Mouse (Mus musculus) E14TG2a.4 (cell line): ENCODE results near the gene Adora2a.
A peak's percentile ranks its signal among the peaks of the same experiment; 100 is the strongest.
"Not testable (repeated sequence)": the region's sequence is repeated elsewhere in the genome, so short reads cannot be mapped to it uniquely, and the experiment has no call there.

Source experiments
- H3K27me3 ChIP-seq: 2 replicates; pipeline ENCODE4 v1.6.1; 2014; ENCODE audit warnings: low read length, control low read depth; ENCODE audit not compliant: insufficient read depth
- H3K36me3 ChIP-seq: 2 replicates; pipeline ENCODE4 v1.6.1; 2014; ENCODE audit warnings: low read length, control low read depth; ENCODE audit not compliant: insufficient read depth
- H3K4me1 ChIP-seq: replicated peaks from 2 replicates; pipeline ENCODE4 v1.6.1; 2014; ENCODE audit warnings: low read depth, low read length, control low read depth
- H3K4me3 ChIP-seq: replicated peaks from 2 replicates; pipeline ENCODE4 v1.5.1; 2014; ENCODE audit warnings: mild to moderate bottlenecking, low read length
- H3K9me3 ChIP-seq: 2 replicates; pipeline ENCODE4 v1.6.1; 2014; ENCODE audit warnings: low read length, control low read depth
- CTCF ChIP-seq: conservative IDR thresholded peaks from 2 replicates; pipeline ENCODE4 v1.5.1; 2014; ENCODE audit warnings: low read length
- NANOG ChIP-seq: IDR thresholded peaks from 2 replicates; pipeline ENCODE4 v1.6.1; 2014; ENCODE audit warnings: borderline replicate concordance, low read length, mixed read lengths
- POU5F1 ChIP-seq: IDR thresholded peaks from 2 replicates; pipeline ENCODE4 v1.6.1; 2014; ENCODE audit warnings: low read length, borderline replicate concordance

The Adora2a gene

DNA sequence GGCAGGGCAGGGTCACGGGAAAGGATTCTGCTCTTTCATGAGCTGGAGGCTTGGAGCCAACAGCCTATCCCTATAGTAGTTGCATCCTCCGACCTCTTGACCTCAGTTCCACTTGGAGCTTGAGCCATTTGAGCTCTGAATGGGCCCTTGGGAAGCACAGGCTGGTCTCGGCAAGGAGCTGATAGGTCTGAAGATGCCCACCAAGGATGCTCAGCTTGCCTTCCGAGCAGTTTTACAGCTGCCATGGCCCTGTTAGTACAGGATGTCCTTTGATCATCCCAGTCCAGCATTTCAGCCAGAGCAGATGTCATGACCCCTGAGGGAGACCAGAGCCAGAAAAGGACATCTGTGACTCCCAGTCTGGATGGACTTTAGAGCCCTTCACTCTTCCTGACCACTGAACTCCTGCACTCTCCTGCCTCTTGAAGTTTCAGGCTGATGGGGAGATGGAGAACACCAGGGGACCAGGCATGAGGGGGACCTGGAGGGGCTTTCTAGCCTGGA is 11.6 kb downstream of the Adora2a start:
- Histone ChIP-seq H3K9me3 (no peaks in the 10 kb centered on the region), H3K4me3 (no peak overlapping the region), H3K36me3 (no peaks in the 10 kb centered on the region), H3K27me3 (peaks cover 79% of the 10 kb centered on the region), H3K4me1 (peaks cover 24% of the 10 kb centered on the region)
- TF ChIP-seq NANOG (no peak), POU5F1 (no peak), CTCF (no peak)

GRCm38 (mm10) chr10:75332268-75332667 is 15.6 kb downstream of the Adora2a start:
- H3K27me3 ChIP-seq, result peaks cover 68% of the 10 kb centered on the region
- H3K4me3 ChIP-seq, result no peak overlapping the region
- no peaks in the 10 kb centered on the region for H3K9me3 ChIP-seq
- TF ChIP-seq NANOG (no peak), CTCF (no peak), POU5F1 (no peak)
- peaks cover 15% of the 10 kb centered on the region for H3K4me1 ChIP-seq
- H3K36me3 ChIP-seq, result no peaks in the 10 kb centered on the region

DNA sequence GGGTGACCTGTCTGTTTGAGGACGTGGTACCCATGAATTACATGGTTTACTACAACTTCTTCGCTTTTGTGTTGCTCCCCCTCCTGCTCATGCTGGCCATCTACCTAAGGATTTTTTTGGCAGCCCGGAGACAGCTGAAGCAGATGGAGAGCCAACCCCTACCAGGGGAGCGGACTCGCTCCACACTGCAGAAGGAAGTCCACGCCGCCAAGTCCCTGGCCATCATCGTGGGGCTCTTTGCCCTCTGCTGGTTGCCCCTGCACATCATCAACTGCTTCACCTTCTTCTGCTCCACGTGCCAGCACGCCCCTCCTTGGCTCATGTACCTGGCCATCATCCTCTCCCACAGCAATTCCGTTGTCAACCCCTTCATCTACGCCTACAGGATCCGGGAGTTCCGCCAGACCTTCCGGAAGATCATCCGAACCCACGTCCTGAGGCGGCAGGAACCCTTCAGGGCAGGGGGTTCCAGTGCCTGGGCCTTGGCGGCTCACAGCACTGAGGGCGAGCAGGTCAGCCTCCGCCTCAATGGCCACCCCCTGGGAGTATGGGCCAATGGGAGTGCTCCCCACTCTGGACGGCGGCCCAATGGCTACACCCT is 16.6 kb downstream of the Adora2a start:
- peaks cover 61% of the 10 kb centered on the region for H3K27me3 ChIP-seq
- no peaks in the 10 kb centered on the region for H3K9me3 ChIP-seq
- H3K4me3 ChIP-seq, result peak overlapping the region; percentile 68
- H3K36me3 ChIP-seq, result no peaks in the 10 kb centered on the region
- peaks cover 15% of the 10 kb centered on the region for H3K4me1 ChIP-seq
- TF ChIP-seq CTCF (no peak), NANOG (no peak), POU5F1 (no peak)

DNA sequence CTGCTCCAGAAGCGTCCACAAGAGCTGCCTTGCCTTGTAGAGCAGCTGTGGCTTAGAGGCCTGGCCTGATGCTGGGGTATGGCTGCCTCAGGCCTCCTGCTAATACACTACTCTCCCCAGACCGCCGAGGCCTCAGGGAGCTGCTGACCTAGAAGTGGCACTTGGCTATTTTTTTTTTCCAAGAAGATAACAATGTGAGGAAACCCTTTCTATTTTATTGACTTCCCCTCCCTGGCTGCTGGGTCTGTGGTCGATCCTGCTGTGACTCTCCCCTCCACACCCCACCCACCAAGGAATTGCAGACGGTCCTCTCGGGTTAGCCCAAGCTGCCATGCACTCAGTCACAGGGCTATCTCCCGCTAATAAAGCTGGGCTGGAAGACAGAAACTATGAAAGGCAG is 17.5 kb downstream of the Adora2a start:
- TF ChIP-seq POU5F1, result no peak
- TF ChIP-seq NANOG, result no peak
- TF ChIP-seq CTCF, result no peak
- H3K36me3 ChIP-seq, result no peaks in the 10 kb centered on the region
- peaks cover 66% of the 10 kb centered on the region for H3K27me3 ChIP-seq
- H3K4me1 ChIP-seq, result peaks cover 15% of the 10 kb centered on the region
- H3K9me3 ChIP-seq, result no peaks in the 10 kb centered on the region
- 0 out of 2 replicates have a peak overlapping the region, but pooled peaks have one; percentile 68 for H3K4me3 ChIP-seq

GRCm38 (mm10) chr10:75335075-75335474 is 18.4 kb downstream of the Adora2a start:
- Histone ChIP-seq H3K4me3 (no peak overlapping the region), H3K9me3 (no peaks in the 10 kb centered on the region), H3K27me3 (peaks cover 68% of the 10 kb centered on the region), H3K4me1 (peaks cover 15% of the 10 kb centered on the region), H3K36me3 (no peaks in the 10 kb centered on the region)
- TF ChIP-seq POU5F1 (no peak), NANOG (no peak), CTCF (no peak)

- TF ChIP-seq POU5F1, result no peak
- no peak for TF ChIP-seq CTCF
- TF ChIP-seq NANOG, result no peak
- Histone ChIP-seq H3K9me3 (no peaks in the 10 kb centered on the region), H3K4me3 (no peak overlapping the region), H3K27me3 (peaks cover 76% of the 10 kb centered on the region), H3K36me3 (no peaks in the 10 kb centered on the region), H3K4me1 (peaks cover 15% of the 10 kb centered on the region)
These were observed 20.6 kb downstream of the Adora2a start for GRCm38 (mm10) chr10:75337231-75337630.

GRCm38 (mm10) chr10:75338852-75339251 is 22.2 kb downstream of the Adora2a start:
- H3K4me1 ChIP-seq, result peaks cover 5% of the 10 kb centered on the region
- H3K27me3 ChIP-seq, result peaks cover 74% of the 10 kb centered on the region
- no peak overlapping the region for H3K4me3 ChIP-seq
- TF ChIP-seq POU5F1, result no peak
- TF ChIP-seq CTCF, result no peak
- TF ChIP-seq NANOG, result no peak
- H3K36me3 ChIP-seq, result no peaks in the 10 kb centered on the region
- H3K9me3 ChIP-seq, result no peaks in the 10 kb centered on the region

DNA sequence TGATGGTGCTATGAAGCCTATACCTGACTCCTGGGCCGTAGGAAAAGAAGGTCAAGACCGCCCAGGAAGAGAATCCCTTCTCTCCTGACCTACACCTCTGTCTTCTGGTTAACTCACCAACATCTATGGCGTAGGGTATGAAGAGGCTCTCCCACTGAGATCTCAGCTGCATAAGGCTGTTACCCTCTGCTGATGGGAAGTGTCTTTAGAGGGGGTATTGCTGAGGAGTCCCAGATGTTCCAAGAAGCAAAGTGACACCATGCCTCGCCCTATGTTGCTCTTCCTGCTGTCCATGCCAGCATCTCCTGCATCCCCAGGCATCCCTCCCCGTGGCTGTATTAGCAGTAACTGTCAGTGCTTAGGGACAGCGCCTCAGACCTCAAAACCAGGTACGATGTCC is 22.7 kb downstream of the Adora2a start:
- no peaks in the 10 kb centered on the region for H3K9me3 ChIP-seq
- no peaks in the 10 kb centered on the region for H3K4me1 ChIP-seq
- no peaks in the 10 kb centered on the region for H3K36me3 ChIP-seq
- H3K4me3 ChIP-seq, result no peak overlapping the region
- H3K27me3 ChIP-seq, result peaks cover 74% of the 10 kb centered on the region
- TF ChIP-seq CTCF (no peak), POU5F1 (no peak), NANOG (no peak)

GRCm38 (mm10) chr10:75341936-75342335 is 25.3 kb downstream of the Adora2a start:
- TF ChIP-seq CTCF, result no peak
- TF ChIP-seq POU5F1, result no peak
- TF ChIP-seq NANOG, result no peak
- Histone ChIP-seq H3K4me1 (no peaks in the 10 kb centered on the region), H3K27me3 (peaks cover 59% of the 10 kb centered on the region), H3K4me3 (no peak overlapping the region), H3K9me3 (peaks cover 9% of the 10 kb centered on the region), H3K36me3 (no peaks in the 10 kb centered on the region)

- H3K27me3 ChIP-seq, result peaks cover 40% of the 10 kb centered on the region
- H3K36me3 ChIP-seq, result not testable (repeated sequence)
These were observed 27.9 kb downstream of the Adora2a start for GRCm38 (mm10) chr10:75344563-75344962.

More at GRCm38 (mm10) chr10:75344563-75344962, 27.9 kb downstream of the Adora2a start:
- H3K4me1 ChIP-seq, H3K9me3 ChIP-seq, H3K4me3 ChIP-seq: not testable (repeated sequence)
